Mouse (Mus musculus) CD4-positive, CD25-positive, alpha-beta regulatory T cell, adult 2 months (primary cell): ENCODE results near the gene Nlrc5.

Experiments
- DNase-seq: peaks from one replicate; pipeline ENCODE4 v3.0.0-alpha.2; 2012; ENCODE audit warnings: low read depth, low spot score

Nlrc5 gene

DNA sequence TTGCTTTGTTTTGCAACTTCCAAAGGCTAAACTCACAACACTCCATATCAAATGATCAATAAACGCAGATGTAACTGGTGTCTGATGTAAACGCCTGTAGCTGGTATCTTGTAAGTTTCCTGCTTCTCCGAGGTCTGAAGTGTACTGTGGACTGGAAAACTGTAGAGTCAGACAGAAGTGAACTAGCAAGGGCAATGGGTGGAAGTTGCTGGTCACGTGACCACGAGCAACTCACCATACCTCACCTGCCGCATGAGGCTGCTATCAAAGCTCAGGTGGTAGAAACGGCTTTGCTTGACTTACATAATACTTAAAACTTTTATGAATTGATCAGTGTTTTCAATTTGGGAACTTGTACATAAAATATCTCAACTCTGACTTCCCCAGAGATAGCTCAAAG, 93.0 kb downstream of the Nlrc5 start:
- no peak for DNase-seq

GRCm38 (mm10) chr8:94528245-94528644, 94.1 kb downstream of the Nlrc5 start:
- peak; percentile 50 for DNase-seq

- no peak for DNase-seq
These were observed 95.7 kb downstream of the Nlrc5 start for GRCm38 (mm10) chr8:94529875-94530274.

DNA sequence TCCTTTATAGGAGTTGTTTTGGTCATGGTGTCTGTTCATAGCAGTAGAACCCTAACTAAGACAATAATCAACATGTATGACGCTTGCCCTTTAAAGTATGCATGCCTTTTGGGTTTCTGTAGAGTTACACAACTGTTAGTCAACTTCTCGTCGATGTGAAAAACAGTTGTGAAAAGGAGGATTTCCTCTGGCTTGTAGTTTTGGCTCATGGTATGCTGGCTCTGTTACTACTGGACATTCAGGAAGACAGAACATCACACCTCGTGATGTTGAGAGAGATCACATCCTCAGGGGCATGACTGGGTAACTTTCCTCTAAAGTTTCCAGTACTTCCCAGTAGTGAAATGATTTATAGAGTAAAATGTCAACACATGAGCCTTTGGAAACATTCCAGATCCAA, 96.5 kb downstream of the Nlrc5 start:
- no peak for DNase-seq

- DNase-seq = no peak
These were observed 97.8 kb downstream of the Nlrc5 start for GRCm38 (mm10) chr8:94532000-94532399.

DNA sequence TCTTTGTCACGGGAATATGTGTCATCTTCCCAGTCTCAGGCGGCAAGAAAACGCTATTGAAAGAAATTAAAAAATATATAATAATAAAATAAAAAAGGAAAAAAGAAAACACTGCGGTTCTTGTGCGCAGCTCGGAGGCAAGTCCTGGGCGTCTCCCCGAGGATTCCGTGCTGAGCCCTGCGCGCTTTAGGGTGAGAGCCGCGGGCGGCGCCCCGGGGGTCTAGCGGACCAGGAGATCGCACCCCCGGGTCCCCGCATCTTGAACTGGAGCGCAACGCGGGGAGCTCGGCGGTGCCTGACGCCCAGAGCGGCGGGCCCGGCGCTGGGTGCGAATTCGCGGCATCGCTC, 98.3 kb downstream of the Nlrc5 start:
- no peak for DNase-seq

DNA sequence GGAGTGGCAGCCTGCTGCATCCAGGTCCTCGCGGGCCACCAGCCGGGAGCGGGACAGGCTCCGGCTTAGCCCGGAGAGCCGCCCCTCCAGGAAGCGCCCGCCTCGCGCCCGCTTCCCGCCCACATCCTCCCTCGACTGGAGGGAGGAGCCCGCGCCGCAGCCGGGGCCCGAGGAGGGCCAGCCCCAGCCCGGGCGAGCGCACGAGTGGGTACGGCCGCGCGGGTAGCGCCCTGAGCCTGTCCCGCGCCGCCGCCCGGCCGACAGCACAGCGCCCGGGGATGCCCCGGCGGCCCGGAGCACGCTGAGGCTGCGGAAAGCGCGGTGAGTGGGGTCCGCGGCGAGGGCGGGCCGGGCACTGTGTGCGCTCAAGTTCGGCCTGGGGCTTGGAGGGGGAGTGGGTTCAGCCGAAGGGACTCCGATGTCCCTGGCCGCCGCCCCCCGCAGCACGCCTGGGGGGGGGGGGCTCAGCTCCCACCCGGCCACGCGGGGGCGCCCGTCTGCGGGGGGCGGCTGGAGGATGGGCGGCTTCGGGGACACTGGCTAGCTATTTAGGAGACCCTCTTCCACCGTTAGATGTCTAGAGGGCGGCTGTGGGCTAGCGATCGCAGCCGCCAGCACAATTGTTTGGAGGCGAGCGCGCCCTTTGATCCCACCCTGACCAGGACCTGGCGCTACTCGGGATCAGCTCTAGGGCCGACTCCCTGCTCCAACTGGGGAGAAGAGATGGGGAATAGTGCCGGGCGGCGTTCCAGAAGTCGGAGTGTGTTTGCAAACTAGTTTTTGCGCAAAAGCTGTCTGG, 98.9 kb downstream of the Nlrc5 start, which contains the start of gene Cpne2:
Gene Cpne2, plus strand, starts transcription at position 118 of the 799 bp plus-strand sequence.
- peak; percentile 76 for DNase-seq

DNA sequence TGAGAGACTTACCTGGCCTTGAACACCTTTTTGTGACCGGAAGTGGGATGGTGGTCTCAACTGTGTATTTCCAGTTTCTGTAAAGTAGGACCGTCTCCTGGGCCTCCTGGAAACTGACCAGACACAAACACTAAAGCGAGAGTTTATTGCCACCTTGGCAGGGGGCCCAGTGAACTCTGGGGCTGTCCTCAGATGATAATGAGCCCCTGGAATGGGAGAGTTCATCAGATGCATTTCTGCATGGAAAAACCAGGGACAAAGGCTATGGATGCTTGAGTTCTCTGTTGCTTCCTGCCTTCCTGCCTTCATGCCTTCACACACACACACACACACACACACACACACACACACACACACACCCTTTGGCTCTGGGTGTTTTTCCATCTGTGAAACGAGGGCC, 100.5 kb downstream of the Nlrc5 start:
- DNase-seq = no peak

- DNase-seq = no peak
These were observed 101.5 kb downstream of the Nlrc5 start for GRCm38 (mm10) chr8:94535631-94536030.

GRCm38 (mm10) chr8:94537456-94537855, 103.3 kb downstream of the Nlrc5 start:
- DNase-seq = no peak

GRCm38 (mm10) chr8:94540025-94540424, 105.9 kb downstream of the Nlrc5 start:
- DNase-seq = no peak

DNA sequence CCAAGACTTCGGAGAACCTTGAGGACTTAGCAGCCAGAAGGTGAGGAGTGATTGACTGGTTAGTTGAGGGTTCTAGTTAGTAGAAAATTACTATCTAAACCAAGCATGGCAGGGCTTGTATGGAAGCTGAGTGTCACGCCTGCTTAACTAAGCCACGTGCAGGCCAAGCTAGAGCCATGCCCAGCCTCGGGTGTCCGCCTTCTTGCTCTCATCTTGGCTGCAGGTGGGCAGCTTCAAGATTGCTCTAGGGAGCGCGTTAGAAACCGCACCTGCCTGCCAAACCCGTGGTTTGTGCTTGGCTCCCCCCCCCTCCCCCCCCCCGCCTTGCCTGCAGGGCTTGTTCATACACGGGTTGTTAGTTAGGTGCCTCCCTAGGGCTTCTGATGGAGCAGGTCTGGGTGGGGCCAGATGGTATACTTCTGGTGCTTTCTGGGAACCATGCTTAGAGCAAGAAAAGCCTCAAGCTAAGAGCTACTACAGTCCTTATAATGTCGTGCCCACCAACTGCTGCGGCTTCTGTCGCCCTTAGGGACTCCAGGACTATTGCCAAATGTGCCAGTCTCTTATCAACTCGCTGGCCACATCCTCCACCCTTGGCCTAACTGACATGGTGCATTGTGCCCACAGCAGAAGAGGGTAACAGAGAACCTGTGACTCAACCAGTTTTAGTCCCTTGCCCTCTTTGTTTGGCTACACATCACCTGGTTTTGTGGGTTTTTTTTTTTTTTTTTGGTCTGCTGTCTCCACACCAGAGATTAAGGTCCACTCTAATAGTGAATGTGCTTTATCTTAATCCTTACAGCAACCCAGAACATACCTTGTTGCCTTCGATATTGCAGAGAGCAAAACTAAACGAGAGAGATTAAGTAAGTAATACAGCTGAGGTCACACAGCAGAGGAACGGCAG, 107.0 kb downstream of the Nlrc5 start:
- DNase-seq = no peak

DNA sequence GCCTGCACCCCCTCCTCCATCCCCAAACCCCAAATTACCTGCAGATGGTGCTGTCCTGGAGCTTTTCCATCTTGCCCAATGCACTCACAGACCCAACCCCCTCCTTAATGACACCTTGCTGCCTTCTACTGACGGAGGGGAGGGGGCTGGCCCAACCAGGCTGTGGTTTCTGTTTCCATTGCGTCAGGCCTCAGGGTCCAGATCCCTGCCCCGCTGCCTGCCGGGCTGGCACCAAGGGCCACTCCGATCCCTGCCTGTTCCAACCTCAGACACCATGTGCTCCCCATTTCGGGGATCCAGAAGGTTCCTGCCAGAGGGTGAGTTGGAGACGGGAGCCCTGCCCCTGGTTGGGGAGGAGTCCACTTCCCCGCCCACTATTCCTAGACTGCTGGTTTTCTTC, 109.8 kb downstream of the Nlrc5 start:
- DNase-seq = no peak

- DNase-seq = no peak
These were observed 114.9 kb downstream of the Nlrc5 start for GRCm38 (mm10) chr8:94549041-94549440.

DNA sequence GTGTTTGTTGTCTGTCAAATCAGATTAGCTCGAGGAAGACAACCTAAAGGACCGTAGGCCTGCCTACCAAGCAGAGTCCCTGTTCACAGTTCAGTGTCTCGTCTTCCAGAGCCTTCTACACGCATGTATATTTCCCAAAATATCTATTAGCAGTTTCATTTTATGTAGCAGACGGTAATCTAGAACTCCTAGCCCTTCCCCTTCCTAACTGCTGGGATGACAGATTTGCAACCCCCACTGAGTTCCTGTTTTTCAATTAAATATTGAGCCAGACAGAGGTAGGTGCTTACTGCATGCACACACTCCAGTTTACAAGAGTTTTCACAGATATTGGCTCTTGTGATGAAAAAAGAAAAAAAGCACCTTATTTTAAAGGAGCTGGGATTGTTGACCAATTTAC, 115.3 kb downstream of the Nlrc5 start:
- DNase-seq = no peak

- no peak for DNase-seq
These were observed 115.8 kb downstream of the Nlrc5 start for GRCm38 (mm10) chr8:94549998-94550397.

GRCm38 (mm10) chr8:94551471-94552422, 117.6 kb downstream of the Nlrc5 start:
- DNase-seq = no peak

DNA sequence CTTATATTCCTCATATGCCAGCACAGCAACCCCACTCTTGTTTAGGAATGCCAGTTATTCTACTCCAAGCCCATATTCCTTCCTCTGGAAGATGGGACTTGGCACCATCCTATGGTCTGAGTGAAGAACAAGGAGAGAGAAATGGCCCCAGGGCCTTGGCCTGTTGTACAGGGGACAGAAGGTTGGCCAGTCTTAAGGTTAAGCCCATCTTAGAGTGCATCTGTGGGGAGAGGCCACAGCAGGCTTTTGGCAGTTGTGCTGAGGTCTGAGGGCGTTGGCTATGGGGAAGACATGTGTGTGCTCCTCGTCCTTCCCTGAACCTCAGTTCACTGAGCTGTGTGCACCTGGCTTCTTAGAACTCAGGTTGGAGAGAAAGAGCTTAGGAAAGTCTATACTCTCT, 118.5 kb downstream of the Nlrc5 start:
- no peak for DNase-seq

GRCm38 (mm10) chr8:94557281-94557680, 123.1 kb downstream of the Nlrc5 start:
- no peak for DNase-seq

DNA sequence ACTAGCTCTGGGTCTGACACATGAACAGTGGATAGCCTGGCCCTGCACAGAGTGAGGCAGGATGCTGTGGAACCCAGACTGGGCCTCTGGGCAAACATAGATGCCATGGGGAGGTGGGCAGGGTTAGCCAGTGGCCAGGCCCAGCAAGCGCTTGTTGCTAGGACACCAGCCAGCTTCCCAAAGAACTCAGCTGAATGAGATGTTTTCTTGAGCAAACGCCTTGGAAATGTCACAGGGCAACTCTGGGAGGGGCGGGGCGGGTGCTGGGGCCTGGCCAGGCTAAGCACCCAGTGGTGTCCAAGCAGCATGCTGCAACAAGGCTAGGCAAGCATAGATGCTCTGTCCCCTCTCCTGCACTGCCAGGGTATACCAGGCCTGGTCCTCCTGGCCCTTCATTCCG, 127.1 kb downstream of the Nlrc5 start:
- DNase-seq = no peak

DNA sequence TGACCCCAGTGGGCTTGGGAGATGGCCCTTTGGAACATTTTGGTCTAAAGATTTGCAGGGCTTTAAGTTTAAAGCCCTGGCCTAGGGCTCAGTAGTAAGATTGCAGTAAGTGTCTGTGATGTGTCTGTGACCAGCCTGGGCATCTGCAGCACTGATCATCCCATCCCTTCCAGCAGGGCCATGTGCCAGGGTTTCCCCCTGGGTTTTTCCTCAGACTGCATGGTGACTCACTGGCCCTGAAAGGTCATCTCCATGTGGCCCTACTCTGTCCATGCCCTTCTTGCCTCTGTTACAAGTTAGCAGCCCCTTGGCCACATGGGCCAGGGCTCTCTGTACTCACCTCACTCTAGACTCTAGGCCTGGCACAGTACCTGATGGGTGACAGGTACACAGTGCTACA, 130.3 kb downstream of the Nlrc5 start:
- DNase-seq = no peak

DNA sequence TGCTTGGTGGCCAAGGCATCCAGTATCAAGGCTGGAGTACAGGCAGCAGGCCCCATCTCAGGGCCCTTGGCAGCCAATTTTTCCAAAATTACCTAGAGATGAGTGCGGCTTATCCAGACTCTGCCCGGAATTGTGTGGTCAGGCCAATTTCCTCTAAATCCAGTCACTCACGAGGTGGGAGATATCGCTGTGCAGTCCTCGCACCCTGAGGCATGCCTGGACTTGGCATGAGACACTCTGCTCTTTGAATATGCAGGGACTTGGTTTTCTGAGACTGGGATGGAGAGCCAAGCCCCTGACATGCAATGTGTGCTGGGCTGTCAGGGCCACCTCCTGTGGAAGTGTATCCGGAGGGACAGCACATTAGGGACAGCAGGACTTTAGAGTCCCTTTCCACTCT, 131.9 kb downstream of the Nlrc5 start:
- no peak for DNase-seq
